Mouse (Mus musculus) gastrocnemius, postnatal 36 days (tissue): Measurements from ENCODE around the gene Topors. TPM values are rescaled to one million over a fixed set of nuclear protein-coding genes. Genes with fewer than 3 reads are reported as not detected.
A peak's percentile ranks its signal among the peaks of the same experiment; 100 is the strongest.
"Not testable (repeated sequence)": the region's sequence is repeated elsewhere in the genome, so short reads cannot be mapped to it uniquely, and the experiment has no call there.

ENCODE experiments used
- DNase-seq, 2 experiments: peaks; one replicate each; pipeline ENCODE4 v3.0.0; 2022
- intact Hi-C: fragments of 180-260 bp; cut with DNase I; formaldehyde crosslinking; loops from one replicate; pipeline ENCODE4 v1.15.1; 2025
- long read RNA-seq, 2 experiments: library from polyadenylated mRNA; stranded (forward); transcript quantifications; one replicate each; pipeline ENCODE4 v2.0.0; 2021
- total RNA-seq, 2 experiments: library from RNA; stranded (reverse); gene quantifications; 2 replicates each; pipeline ENCODE4 v1.2.3; 2021

The Topors gene
- total RNA-seq: 1 to 10 TPM; 6.6 to 9.3 TPM
- long read RNA-seq, experiment 1, partial matches to known transcripts: 0 of 4 reads
- long read RNA-seq, experiment 1, other reads (novel, unspliced or antisense): 3 of 4 reads
- long read RNA-seq, experiment 2, transcript Topors-201 (3 exons, 3,856 nt): major isoform, 5 of 8 reads
- long read RNA-seq, experiment 2, partial matches to known transcripts: 0 of 8 reads
- long read RNA-seq, experiment 2, other reads (novel, unspliced or antisense): 3 of 8 reads

DNA sequence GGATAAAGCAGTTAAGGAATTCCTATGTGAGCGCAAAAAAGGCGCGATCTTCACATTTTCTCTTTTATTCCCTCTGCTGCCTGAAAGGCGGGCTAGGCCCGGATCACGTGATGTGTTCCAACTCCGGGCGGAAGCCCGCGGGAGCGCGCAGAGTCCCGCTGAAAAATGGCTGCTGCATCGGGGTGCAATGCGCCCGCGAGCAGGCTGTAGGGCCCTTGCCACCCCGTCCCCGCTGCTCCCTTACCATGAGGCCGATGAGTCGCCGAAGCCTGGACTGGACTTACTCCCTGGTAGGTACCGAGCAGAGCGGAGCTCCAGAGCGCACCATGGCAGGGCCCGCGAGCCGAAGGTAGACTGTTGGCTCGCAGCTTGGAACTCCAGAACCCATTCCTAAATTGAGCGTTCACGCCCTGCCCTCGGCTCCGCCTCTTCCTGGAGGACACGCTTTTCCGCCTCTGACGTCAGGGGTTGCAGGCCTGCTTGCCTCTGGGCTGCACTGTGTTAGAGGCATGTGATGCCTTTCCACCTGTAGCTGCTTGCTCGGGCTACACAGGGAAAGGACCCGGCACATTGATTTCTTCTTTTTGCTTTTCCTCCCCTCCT lies at the start of gene Topors, which contains the start of gene Smim27:
Topors (minus strand) TSS at position 421 of the 603 bp plus-strand sequence.
Smim27 (plus strand) TSS at position 150 of the 603 bp plus-strand sequence.
- intact Hi-C loops: loop anchor here (5.0 kb wide), 1 partner anchor 87 kb away; no protein-coding TSS in a partner anchor
- DNase-seq: peak; percentile 93 to 95

DNA sequence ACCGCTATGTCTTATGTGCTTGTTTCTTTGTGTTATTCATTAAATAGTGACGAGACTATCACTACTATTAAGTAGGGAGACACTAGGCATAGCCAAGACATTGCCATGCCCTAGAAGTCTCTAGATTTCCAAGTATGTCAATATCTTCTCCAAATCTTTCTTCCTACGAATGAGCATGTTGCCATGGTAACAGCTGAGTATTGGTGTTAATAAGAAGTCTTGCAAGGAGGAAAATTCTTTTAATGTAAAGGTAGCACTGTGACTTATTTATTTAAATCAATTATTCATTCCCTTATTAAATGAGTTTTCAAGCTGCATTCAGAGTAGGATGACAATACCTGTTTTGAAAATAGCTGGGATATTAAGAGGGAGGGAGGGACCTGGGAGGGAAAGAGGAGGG lies 47.8 kb upstream of the Topors start:
- intact Hi-C loops: no loop called here
- DNase-seq: no peak

DNA sequence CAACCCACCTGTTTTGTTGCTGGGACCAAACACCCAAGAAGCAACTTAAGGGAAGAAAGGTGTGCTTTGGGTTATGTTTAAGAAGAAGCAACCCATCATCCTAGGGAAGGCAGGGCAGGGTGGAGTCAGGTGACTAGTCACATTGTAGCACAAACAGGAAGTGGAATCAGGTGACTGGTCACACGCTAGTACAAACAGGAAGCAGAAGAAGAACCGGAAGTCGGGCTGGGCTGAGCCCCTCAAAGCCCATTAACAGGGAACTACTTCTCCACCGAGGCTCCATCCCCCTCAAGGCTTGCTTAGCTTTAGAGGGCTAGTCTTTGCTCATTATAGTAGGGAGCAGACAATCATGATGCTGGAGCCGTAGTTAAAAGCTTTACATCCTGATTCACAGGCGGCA lies 43.4 kb upstream of the Topors start:
- intact Hi-C loops: no loop called here
- no peak for DNase-seq

DNA sequence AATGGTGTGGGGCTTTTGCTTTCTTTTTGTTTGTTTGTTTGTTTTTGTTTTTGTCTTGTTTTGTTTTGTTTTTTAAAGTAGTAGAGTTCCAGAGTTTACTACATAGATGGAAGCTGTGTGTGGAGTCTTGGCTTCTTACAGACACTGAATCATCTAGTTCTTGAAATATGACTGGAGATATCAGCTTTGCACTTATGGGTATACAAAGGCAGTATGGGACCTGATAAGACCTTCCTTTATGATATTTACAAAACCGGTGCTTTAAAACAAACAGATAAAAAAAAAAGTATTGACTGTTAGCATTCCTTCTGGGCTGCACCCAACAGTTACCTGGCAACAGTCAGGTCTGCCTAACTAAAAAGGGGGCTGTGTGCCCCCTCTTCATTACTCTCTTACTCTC lies 42.6 kb upstream of the Topors start:
- no peak for DNase-seq
- intact Hi-C loops: no loop called here

DNA sequence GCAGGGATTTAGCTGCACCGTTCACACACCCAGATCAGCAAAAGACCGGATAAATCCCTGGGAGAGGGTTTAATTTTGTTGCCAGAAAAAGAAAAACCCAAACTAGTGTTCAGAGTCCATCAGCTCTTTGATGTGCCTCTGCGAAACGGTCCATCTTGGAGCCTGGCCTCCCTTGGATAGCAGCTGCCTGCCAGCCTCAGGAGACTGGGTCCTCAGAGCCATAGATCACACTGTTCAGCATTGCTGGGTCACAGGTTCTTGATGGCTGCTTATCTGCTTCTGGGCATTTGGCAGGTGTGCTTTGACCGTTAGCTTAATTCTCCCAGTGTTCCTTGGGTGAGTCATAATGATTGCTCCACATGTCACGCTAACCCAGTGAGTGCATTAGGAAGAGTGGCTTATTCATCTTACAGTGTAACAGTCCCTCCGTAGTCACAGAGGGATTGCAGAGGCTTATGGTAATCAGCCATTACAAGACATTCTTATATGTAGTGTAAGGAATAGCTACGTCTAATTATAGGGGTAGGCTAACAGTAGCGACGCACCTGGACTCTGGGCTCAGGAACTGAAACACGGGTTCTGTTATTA lies 41.2 kb upstream of the Topors start:
- intact Hi-C loops: no loop called here
- DNase-seq: no peak

DNA sequence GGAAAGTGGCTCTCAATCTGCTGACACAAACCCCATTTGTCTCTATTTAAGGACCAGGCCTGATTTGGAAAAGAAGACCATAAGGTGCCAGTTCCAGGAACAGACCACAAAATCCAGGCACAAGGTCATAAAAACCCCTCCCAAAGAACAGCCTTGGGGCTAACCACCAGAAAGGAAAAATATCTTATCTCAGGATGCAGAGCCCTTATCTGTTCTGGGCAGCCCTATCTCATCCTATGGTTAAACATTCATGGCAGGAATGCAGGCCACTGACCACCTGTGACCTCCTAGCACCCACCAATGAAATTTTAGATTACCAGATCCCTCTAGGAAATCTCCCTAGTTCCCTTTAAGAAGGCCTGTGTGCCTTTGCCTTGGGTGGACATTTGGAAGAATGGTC lies 40.0 kb upstream of the Topors start:
- intact Hi-C loops: no loop called here
- DNase-seq: no peak

DNA sequence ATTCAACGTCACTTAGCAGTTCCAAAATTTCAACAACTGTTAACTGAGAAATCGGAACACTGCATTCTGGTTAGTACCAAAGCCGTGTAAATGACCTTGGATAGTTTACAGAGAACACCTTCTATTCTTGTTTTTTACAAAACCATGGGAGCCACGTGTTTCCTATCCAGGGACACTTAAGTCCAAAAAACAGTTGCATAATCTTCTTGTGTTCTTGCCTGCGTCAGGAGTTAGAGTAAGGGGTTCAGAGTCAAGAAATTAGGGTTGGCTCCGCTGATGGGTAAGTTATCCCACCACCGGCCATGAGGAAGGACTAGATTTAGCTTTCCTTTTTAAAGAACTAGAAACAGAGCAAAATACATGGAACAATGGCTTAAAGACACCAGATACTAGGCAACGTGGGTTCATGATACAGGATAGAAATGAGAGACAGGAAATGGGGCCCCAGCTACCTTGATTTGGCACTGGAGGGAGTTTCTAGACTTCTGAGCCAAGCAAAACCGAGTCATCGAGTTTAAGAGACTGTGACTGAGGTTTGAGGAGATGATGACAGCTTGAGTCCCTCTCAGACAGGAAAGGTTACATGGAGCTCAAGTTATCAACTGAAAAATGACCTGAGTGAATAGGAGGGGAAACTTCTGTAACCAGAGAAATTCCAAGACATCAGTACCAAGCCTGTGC lies 32.9 kb upstream of the Topors start:
- DNase-seq: no peak
- intact Hi-C loops: loop anchor here (2.0 kb wide), 1 partner anchor 378 kb away; no protein-coding TSS in a partner anchor

DNA sequence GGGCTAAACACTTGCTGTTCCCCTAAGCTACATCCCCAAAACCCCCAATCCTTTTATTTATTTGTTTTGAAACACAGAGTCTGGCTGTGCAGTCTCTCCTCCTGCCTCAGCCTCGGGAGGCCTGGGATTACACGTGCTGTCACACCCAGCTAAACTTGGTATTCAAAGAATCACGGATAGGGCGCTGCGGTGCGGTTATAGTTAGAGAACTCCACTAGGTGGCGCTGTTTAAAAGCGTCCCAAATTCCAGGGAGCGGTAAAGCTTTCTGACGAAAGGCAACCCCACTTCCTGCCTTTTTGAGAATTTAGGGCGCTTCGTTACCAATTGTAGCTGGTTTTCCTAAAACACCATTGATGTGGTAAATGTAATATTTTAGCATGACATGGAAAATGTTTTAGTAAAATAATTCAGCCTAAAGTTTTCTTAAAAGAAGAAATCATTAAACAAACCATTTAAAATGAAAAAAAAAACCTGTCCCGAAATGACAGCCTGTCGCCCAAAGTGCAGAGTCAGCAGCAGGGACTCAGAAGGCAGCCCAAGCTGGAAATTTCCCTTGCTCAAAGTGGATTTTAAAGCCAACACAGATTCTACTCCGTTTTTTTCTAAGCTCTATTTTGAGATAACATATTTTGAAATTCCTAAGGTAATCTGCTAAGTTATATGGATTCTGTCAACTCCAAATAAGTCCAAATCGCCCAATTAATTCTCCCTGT lies 31.6 kb upstream of the Topors start:
- intact Hi-C loops: no loop called here
- peak; percentile 32 to 39 for DNase-seq

DNA sequence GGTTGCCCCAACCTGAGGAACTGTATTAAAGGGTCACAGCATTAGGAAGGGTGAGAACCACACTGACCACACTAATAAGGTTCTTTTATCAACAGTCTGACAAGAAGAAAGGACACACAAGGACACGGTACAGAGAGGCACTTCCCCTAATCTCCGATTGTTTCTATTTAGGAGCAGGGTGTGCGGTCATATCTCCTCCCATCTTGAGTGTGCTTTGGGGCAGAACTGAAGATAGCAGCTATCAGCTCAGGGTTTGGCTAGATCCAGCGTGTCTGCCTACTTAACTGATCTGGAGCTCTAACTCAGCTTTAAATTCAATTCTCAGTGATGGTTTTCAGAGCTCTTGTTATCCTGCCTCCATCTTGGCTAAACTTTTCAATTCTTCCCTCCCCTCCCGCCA lies 29.5 kb upstream of the Topors start:
- intact Hi-C loops: no loop called here
- DNase-seq: no peak

DNA sequence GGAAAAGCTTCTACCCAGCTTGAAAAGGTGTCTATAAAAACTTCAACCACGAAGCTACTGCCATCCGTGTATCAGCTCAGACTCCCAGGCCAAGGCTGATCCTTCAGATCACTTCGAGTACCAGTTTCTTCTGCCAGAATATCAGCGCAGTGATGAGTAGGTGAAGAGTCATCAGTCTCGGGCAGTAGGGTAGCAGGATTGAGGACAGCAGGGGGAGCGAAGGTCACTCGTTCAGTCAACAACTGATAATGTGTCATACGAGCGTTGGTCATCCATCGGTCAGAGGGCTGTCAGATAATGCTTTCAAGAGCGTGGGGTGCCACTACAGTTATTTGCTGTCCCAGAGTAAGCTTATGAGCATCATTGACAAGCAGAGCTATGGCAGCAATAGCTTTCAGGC lies 21.9 kb upstream of the Topors start:
- DNase-seq, intact Hi-C loops: not testable (repeated sequence)

DNA sequence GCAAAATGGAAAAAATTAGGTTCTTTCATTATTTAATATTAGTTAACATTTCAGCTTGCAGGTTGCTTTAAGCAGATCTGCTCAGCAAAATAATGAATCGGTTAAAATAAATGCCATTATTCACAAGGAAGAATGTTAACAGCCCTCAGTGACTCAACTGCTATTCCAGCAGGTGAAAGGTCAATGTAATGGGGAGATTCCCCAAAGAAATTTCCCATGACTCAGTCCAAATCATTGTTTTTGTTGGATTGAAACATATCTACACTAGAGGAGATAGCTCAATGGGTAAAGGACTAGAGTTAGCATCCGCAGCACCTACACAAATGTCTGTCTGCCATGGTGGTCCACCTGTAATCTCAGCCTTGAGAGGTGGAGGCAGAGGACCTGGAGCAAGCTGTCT lies 19.4 kb upstream of the Topors start:
- DNase-seq: no peak
- intact Hi-C loops: loop anchor here (5.0 kb wide), 2 partner anchors 107 to 157 kb away; no protein-coding TSS in a partner anchor

DNA sequence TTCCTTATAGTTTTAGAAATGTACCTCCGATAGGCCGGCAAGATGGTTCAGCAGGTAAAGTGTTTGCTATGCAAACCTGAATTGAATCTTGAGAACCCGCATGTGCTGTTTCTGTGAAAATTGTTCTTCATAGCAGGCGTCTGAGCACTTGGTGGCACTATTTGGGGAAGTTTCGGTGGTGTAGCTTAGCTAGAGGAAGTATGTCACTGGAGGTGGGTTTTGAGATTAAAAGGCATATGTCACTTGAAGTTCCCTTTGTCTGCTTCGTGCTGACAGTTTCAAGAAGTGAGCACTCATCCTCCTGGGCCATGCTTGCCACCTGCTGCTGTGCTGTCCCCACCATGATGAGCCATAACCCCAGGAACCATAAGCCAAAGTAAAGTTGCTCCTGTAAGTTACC lies 17.8 kb upstream of the Topors start:
- no peak for DNase-seq
- intact Hi-C loops: loop anchor here (5.0 kb wide), 2 partner anchors 105 to 155 kb away; no protein-coding TSS in a partner anchor

DNA sequence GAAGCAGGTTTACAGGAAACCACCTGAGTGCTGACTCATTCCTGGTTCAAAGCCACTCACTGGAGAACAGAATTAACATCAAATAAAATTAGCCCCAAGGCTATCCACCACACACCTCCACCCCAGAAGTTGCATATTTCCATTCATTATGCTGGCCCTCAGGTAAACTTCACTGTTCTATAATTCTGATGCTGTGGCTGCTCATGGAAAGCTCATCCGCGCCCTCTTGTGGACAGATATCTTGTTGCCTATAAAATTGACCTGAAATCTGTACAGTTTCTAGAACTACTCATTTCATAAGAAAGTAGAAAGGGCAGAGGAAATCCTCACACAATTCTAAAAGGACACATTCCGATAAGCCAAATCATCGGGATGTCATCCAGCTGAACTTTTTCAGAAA lies 15.9 kb upstream of the Topors start:
- peak in 1 of 2 experiments; percentile 43 for DNase-seq
- intact Hi-C loops: loop anchor here (5.0 kb wide), 2 partner anchors 103 to 153 kb away; no protein-coding TSS in a partner anchor

DNA sequence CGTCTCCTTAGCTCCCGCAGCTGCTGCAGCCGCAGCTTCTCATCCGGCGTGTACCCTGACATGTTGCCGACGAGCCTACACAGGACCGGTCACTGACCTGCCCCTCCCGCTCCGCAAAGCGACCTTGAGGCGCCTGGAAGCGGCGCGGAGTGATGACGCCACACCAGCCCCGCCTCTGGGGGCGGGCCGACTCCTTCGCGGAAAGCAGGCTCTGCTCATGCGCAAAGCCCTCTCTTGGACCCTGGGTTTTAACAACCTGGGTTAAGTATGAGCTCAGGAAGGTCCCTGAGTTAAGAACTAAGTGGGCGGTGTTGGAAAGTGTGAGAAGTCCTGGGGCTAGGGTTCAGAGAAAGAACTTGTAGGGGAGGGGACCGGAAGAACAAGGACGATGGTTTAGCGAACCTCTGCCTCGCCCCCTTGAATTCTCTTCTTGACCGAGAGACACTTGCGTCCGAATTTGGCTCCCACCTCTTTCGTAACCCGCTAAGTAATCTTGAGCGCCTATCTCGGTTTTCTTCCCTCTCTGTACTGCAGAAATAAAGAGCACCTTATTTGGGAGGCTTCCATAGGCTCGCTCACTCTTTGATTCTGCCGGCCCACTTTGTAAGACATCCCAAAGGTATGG lies 9.7 kb upstream of the Topors start, which contains the start of gene Ndufb6:
Ndufb6 (minus strand) TSS at position 146 of the 625 bp plus-strand sequence.
- intact Hi-C loops: loop anchor here (2.0 to 5.0 kb wide), 2 partner anchors 39 to 137 kb away; partner anchors contain the start of gene Aco1
- DNase-seq: peak; percentile 90 to 92

DNA sequence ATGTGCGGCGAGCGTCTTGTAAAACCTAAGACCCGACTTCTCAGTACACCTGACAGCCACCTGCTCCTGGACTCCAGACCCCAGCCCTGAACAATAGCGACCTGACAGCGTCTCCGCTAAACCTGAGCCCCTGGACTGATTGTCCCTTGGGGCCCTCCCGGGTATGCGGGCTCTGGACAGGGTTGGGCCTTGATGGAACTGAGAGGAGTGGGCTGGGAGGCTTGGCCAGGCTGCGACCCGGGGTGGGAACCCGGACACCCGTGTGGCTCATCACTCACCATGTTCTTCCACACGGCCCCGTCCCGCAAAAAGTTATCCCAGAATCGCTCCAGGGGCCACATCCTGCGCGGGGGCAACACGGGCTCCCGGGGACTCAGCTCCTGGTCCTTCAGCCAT lies 9.2 kb upstream of the Topors start:
- intact Hi-C loops: loop anchor here (2.0 to 5.0 kb wide), 2 partner anchors 38 to 137 kb away; partner anchors contain the start of gene Aco1
- DNase-seq: no peak

DNA sequence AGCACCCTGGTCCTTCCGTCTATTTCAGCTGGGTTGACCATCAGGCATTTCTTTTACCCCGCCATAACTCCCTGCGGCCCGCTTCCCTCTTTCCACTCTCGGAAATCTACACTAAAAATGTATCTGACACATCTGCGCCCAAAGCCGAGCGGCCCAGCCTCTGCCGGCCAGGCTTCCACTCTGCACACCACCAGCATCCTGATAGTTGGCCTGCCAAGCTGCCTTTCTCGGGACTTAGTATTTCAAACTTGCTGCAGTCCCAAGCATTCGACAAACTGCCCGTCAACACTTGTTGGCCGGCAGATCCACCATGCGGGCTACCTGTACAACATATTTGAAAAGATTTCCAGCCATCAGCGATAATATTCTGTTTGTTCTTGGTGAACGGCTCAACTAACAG lies 815 bp downstream of the Topors start:
- intact Hi-C loops: loop anchor here (5.0 kb wide), 1 partner anchor 87 kb away; no protein-coding TSS in a partner anchor
- no peak for DNase-seq

DNA sequence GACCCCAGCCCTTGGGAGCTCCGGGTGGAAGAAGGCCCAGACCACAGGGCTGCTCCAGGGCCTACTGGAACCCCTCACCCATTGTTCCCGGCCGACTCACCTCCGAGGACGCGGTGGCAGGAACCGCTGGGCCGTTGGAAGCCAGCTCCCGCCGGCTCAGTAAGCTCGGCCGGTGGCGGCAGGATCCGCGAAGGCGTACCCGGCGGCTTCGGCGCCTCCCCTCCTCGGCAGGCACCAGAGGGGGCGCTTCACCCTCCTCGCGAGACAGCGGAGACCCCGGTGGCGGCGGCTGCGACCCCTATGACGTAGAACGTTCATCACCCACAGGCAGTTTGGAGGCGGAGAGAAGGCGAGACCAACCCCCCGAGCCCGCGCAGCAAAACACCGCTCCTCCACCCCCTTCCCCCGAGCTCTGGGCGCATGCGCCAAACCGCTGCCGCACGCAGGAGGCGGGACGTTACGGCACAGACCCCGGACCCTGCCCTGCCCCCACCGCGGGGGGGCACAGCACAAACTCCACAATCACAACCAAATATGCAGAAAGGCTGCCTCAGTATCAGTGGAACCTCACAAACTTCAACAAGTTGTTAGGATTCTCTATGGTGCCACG lies 1.3 kb downstream of the Topors start:
- peak; percentile 83 to 86 for DNase-seq
- intact Hi-C loops: loop anchor here (5.0 kb wide), 1 partner anchor 86 kb away; no protein-coding TSS in a partner anchor

DNA sequence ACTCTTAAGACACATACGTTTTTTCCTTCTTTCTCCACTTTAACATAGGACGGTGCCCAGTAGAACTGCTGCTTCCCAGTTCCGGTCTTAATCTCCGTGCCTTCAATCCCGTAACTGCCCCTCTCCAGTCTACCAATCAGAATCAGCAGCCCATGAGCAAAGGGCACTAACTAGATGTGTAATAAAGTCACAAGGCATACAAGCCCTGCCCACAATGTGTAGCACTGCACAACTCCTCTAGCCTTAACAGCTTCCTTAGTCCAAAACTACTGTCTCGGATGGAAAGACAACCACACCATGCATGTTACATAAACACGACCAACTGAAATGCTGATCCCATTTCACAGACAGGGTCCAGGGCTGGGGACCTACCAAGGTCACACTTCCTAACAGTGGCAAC lies 2.0 kb downstream of the Topors start:
- intact Hi-C loops: loop anchor here (5.0 kb wide), 1 partner anchor 85 kb away; no protein-coding TSS in a partner anchor

DNA sequence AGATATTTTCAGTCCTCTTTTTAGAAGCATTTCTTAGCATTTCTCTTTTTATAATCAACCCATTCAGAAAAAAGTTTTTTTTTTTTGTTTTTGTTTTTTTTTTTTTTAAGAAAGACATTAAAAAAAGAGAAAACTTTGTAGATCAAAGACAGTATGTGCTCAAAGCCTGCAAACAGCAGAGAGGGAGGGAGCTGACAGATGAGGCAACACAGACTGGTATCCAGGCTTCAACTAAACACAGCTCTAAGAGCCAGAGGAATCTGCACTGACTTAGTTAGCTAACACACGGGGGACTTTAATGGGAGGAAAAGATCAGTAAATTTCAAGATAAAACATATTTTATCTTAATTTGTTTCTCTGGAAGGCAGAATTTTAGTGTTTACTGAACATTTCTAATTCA lies 5.3 kb downstream of the Topors start:
- DNase-seq: no peak
- intact Hi-C loops: no loop called here

More for the DNA sequence above, 2.0 kb downstream of the Topors start:
- no peak for DNase-seq
